Mouse (Mus musculus): ENCODE data around the gene Mal. TPM values are rescaled to one million over a fixed set of nuclear protein-coding genes. Genes with fewer than 3 reads are reported as not detected.
A peak's percentile ranks its signal among the peaks of the same experiment; 100 is the strongest.

Mal gene
- polyA plus RNA-seq, 1 experiment from 2014 or later: 146 TPM

DNA sequence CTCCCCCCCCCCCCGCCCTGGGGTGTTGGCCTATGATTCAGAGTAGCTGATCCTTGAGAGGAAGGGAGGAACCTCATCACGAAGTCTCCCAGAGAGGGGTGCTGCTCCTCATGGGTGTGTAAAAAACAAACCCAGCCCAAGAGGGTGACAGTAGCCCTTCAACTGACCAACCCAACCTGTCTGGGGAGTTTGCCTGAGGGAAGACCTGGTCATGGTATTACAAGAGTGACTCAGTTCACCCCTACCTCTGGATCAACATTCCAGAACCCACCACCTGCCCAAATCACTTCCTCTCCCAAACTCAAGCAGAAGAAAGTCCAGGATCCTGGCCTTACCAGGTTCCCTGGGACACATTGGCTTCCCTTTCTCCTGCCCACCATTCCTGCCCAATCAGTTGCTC is 6.2 kb upstream of the Mal start:
- Histone ChIP-seq H3K9ac (ENCODE audit: low read depth, low read length) (no peak overlapping the region), H3K36me3 (ENCODE audit: insufficient read depth, low read length) (no peaks in the 10 kb centered on the region), H3K4me3 (replicated peaks; ENCODE audit: low read depth, low read length) (no peak overlapping the region), H3K4me1 (replicated peaks; ENCODE audit: insufficient read depth, low read length) (no peaks in the 10 kb centered on the region), H3K27me3 (ENCODE audit: insufficient read depth, low read length) (no peaks in the 10 kb centered on the region), H3K27ac (no peak overlapping the region), H3K9me3 (replicated peaks; ENCODE audit: low read length) (no peaks in the 10 kb centered on the region), H3K4me2 (ENCODE audit: low read length) (no peak overlapping the region)
- ATAC-seq (replicated peaks; ENCODE audit: low FRiP score, low read depth): no peak
- no peak for TF ChIP-seq CTCF (IDR thresholded peaks at IDR 0.05; ENCODE audit: low read depth)
- 54% methylated on average over 2 of the region's 2 CpGs for WGBS
- DNase-seq (ENCODE audit: low spot score): no peak

DNA sequence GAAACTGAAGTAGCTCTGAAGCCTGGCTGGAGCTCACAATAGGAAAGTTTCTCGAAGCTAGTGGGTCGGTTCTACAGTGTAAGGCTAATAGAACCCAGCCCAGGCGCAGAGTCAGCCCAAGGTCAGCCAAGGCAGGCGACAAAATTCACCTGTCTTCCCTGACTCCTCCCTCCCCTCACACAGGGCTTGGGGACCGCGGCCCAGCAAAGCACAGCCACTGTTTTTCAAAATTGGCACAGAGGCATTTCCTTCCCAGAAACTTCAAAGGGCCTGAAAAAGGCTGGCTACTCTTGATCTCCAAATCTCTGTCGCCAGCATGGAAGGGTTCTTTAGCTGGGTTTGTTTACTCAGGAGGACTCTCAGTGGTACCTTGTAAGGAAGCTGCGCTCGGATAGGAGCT is 1.1 kb downstream of the Mal start:
- Histone ChIP-seq H3K9ac (ENCODE audit: low read depth, low read length) (peak overlapping the region; percentile 63), H3K36me3 (ENCODE audit: insufficient read depth, low read length) (no peaks in the 10 kb centered on the region), H3K27ac (peak overlapping the region; percentile 79), H3K4me1 (replicated peaks; ENCODE audit: insufficient read depth, low read length) (no peaks in the 10 kb centered on the region), H3K9me3 (replicated peaks; ENCODE audit: low read length) (no peaks in the 10 kb centered on the region), H3K4me3 (replicated peaks; ENCODE audit: low read depth, low read length) (peak overlapping the region; percentile 49), H3K27me3 (ENCODE audit: insufficient read depth, low read length) (0 out of 2 replicates have a peak, but pooled peaks cover 8% of the 10 kb centered on the region), H3K4me2 (ENCODE audit: low read length) (peak overlapping the region; percentile 76)
- TF ChIP-seq CTCF (IDR thresholded peaks at IDR 0.05; ENCODE audit: low read depth): no peak
- 3% methylated on average over 9 of the region's 9 CpGs for WGBS
- ATAC-seq (replicated peaks; ENCODE audit: low FRiP score, low read depth) (no peak), DNase-seq (ENCODE audit: low spot score) (no peak)

DNA sequence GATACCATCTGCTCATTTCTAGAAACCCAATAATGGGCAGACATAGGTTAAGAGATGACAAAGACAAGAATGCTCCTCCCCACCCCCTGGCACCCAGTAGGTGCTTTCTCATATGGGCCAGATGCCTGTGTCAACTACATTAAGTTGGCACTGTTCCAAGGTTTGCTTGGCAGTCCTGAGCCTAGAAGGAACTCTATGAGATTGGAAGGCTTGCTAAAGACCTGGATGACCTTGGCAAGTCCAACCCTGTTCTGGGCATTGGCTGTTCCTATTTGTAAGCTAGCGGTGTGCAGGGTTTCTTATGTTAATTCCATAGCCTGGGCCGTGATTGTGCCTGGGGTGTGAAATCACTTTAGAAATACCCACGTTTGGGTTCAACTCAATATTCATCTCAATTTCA is 1.7 kb downstream of the Mal start:
- ATAC-seq (replicated peaks; ENCODE audit: low FRiP score, low read depth): no peak
- H3K4me2 ChIP-seq (ENCODE audit: low read length): peak overlapping the region; percentile 76
- 0 out of 2 replicates have a peak, but pooled peaks cover 8% of the 10 kb centered on the region for H3K27me3 ChIP-seq (ENCODE audit: insufficient read depth, low read length)
- TF ChIP-seq CTCF (IDR thresholded peaks at IDR 0.05; ENCODE audit: low read depth): no peak
- WGBS: 54% methylated on average over 3 of the region's 3 CpGs
- peak overlapping the region; percentile 49 for H3K4me3 ChIP-seq (replicated peaks; ENCODE audit: low read depth, low read length)
- H3K36me3 ChIP-seq (ENCODE audit: insufficient read depth, low read length): no peaks in the 10 kb centered on the region
- H3K27ac ChIP-seq: peak overlapping the region; percentile 79
- no peaks in the 10 kb centered on the region for H3K4me1 ChIP-seq (replicated peaks; ENCODE audit: insufficient read depth, low read length)
- DNase-seq (ENCODE audit: low spot score): no peak
- H3K9me3 ChIP-seq (replicated peaks; ENCODE audit: low read length): no peaks in the 10 kb centered on the region
- peak overlapping the region; percentile 63; the same call in 1 of the 2 replicates for H3K9ac ChIP-seq (ENCODE audit: low read depth, low read length)

DNA sequence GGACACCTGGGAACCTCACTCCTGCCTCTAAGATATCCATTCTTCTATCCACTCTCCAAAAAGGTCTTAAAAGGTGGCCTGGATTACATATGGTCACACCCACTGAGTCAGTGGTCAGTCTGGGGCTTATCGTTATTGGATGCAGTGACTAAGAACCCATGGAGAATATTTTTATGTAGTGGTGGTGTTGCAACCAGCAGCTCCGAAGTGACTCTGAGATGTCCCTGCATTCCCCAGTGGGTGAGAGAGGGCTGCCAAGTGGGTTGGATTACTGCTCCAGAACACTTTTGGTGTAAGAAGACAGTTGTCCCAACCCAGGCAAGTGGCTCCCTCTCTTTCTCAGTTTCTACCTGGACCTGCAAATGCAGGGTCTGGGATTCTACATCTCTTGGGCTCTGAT is 3.7 kb downstream of the Mal start:
- no peak for TF ChIP-seq CTCF (IDR thresholded peaks at IDR 0.05; ENCODE audit: low read depth)
- Histone ChIP-seq H3K4me1 (replicated peaks; ENCODE audit: insufficient read depth, low read length) (no peaks in the 10 kb centered on the region), H3K4me2 (ENCODE audit: low read length) (peak overlapping the region; percentile 76), H3K27ac (peak overlapping the region; percentile 78), H3K4me3 (replicated peaks; ENCODE audit: low read depth, low read length) (no peak overlapping the region), H3K36me3 (ENCODE audit: insufficient read depth, low read length) (no peaks in the 10 kb centered on the region), H3K27me3 (ENCODE audit: insufficient read depth, low read length) (0 out of 2 replicates have a peak, but pooled peaks cover 8% of the 10 kb centered on the region), H3K9me3 (replicated peaks; ENCODE audit: low read length) (no peaks in the 10 kb centered on the region), H3K9ac (ENCODE audit: low read depth, low read length) (no peak overlapping the region)
- 76% methylated on average over 2 of the region's 2 CpGs for WGBS
- no peak for DNase-seq (ENCODE audit: low spot score)
- no peak for ATAC-seq (replicated peaks; ENCODE audit: low FRiP score, low read depth)

DNA sequence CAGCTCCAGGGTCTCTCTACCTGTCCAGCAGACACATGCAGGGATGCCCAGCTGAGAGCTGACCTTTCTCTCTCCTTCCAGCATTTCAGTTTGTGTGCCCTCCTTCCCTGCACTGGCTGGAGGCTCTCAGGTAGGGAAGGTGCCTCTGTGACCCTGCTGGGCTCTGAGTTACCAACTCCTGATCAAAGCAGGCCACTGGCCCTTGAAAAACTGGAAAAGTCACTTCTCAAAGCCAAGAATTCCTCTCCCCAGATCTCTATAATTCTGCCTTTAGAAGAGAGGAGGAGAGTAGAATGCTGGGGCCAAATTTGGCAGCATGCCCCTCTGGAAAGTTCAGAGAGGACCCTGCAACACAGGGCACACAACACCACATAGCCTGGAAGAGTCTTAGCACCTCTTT is 4.2 kb downstream of the Mal start:
- no peak for DNase-seq (ENCODE audit: low spot score)
- Histone ChIP-seq H3K36me3 (ENCODE audit: insufficient read depth, low read length) (no peaks in the 10 kb centered on the region), H3K27me3 (ENCODE audit: insufficient read depth, low read length) (0 out of 2 replicates have a peak, but pooled peaks cover 8% of the 10 kb centered on the region), H3K4me3 (replicated peaks; ENCODE audit: low read depth, low read length) (no peak overlapping the region), H3K9me3 (replicated peaks; ENCODE audit: low read length) (no peaks in the 10 kb centered on the region), H3K4me2 (ENCODE audit: low read length) (peak overlapping the region; percentile 76), H3K4me1 (replicated peaks; ENCODE audit: insufficient read depth, low read length) (no peaks in the 10 kb centered on the region), H3K27ac (peak overlapping the region; percentile 78), H3K9ac (ENCODE audit: low read depth, low read length) (no peak overlapping the region)
- no peak for ATAC-seq (replicated peaks; ENCODE audit: low FRiP score, low read depth)
- TF ChIP-seq CTCF (IDR thresholded peaks at IDR 0.05; ENCODE audit: low read depth): no peak

DNA sequence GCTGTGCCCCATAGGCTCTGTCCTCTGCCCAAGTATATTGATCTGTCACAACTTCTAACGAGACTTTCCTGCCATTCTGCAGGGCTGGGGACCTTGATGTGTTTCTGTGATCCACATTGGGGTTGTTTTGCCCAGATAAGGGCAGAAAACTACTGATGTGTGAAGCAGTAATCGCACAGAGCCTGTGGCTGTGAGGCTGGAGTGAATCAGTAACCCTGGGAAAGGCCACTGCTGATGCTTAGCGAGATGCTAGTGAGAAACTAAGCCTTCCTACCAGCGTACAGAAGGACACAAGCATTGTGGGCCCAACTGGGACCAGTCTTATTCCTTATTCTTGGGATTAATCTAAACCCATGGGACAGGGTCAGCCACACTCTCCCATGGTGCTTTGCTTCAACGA is 4.9 kb downstream of the Mal start:
- no peak; the same call in 1 of the 2 replicates for ATAC-seq (replicated peaks; ENCODE audit: low FRiP score, low read depth)
- no peak for TF ChIP-seq CTCF (IDR thresholded peaks at IDR 0.05; ENCODE audit: low read depth)
- no peaks in the 10 kb centered on the region for H3K4me1 ChIP-seq (replicated peaks; ENCODE audit: insufficient read depth, low read length)
- H3K4me2 ChIP-seq (ENCODE audit: low read length): peak overlapping the region; percentile 3; the same call in 1 of the 2 replicates
- H3K27me3 ChIP-seq (ENCODE audit: insufficient read depth, low read length): 0 out of 2 replicates have a peak, but pooled peaks cover 8% of the 10 kb centered on the region
- WGBS: 48% methylated on average over 5 of the region's 5 CpGs
- no peak for DNase-seq (ENCODE audit: low spot score)
- peak overlapping the region; percentile 78 for H3K27ac ChIP-seq
- no peaks in the 10 kb centered on the region for H3K9me3 ChIP-seq (replicated peaks; ENCODE audit: low read length)
- no peaks in the 10 kb centered on the region for H3K36me3 ChIP-seq (ENCODE audit: insufficient read depth, low read length)
- no peak overlapping the region for H3K9ac ChIP-seq (ENCODE audit: low read depth, low read length)
- no peak overlapping the region for H3K4me3 ChIP-seq (replicated peaks; ENCODE audit: low read depth, low read length)

DNA sequence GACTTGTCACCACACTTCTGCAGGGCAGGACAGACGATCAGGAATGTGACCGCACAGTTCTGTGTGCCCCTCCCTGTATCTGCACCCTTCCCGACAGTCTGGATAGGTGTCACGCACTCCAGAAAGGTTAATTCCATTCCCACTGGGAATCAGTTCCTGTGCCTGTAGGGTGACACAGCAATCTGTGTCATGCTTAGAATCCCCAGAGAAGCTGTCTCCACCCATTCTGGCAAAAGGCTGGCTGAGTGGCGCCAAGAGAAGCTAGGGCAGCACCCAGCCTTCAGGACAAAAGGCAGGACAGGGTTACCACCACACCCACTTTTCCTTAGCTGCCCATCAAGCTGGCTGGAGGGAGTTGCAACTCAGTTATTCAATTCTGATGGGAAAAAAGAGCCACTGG is 6.6 kb downstream of the Mal start:
- Histone ChIP-seq H3K27me3 (ENCODE audit: insufficient read depth, low read length) (0 out of 2 replicates have a peak, but pooled peaks cover 1% of the 10 kb centered on the region), H3K4me2 (ENCODE audit: low read length) (no peak overlapping the region), H3K9me3 (replicated peaks; ENCODE audit: low read length) (no peaks in the 10 kb centered on the region), H3K36me3 (ENCODE audit: insufficient read depth, low read length) (0 out of 2 replicates have a peak, but pooled peaks cover 1% of the 10 kb centered on the region), H3K9ac (ENCODE audit: low read depth, low read length) (no peak overlapping the region), H3K27ac (peak overlapping the region; percentile 3; the same call in 1 of the 2 replicates), H3K4me1 (replicated peaks; ENCODE audit: insufficient read depth, low read length) (0 out of 2 replicates have a peak, but pooled peaks cover 5% of the 10 kb centered on the region), H3K4me3 (replicated peaks; ENCODE audit: low read depth, low read length) (no peak overlapping the region)
- WGBS: 54% methylated on average over 5 of the region's 5 CpGs
- ATAC-seq (replicated peaks; ENCODE audit: low FRiP score, low read depth) (no peak), DNase-seq (ENCODE audit: low spot score) (no peak)
- no peak for TF ChIP-seq CTCF (IDR thresholded peaks at IDR 0.05; ENCODE audit: low read depth)

Data from kidney, postnatal 0 days (tissue).